Mouse (Mus musculus) intestine, embryonic 16.5 days (tissue): ENCODE results near the gene Stk32b. TPM values are rescaled to one million over a fixed set of nuclear protein-coding genes. Genes with fewer than 3 reads are reported as not detected.

Source experiments
- ATAC-seq: fragments of 200-750 bp; cut with Nextera tagmentation; 2 replicates; pipeline ENCODE4 v1.8.0; 2017; ENCODE audit warnings: moderate TSS enrichment, moderate library complexity
- H3K27ac ChIP-seq: fragments of 300-500 bp; sonication (generic); 2 replicates; pipeline ENCODE4 v1.5.1; 2014; ENCODE audit warnings: mild to moderate bottlenecking, low read length
- H3K27me3 ChIP-seq: fragments of 300-500 bp; sonication (generic); replicated peaks from 2 replicates; pipeline ENCODE4 v1.6.1; 2014; ENCODE audit warnings: low read length, control low read depth, mixed read lengths; ENCODE audit not compliant: control insufficient read depth, insufficient read depth
- H3K36me3 ChIP-seq: fragments of 300-500 bp; sonication (generic); 2 replicates; pipeline ENCODE4 v1.6.1; 2014; ENCODE audit warnings: low read length, control low read depth; ENCODE audit not compliant: control insufficient read depth, insufficient read depth
- H3K4me1 ChIP-seq: fragments of 300-500 bp; sonication (generic); 2 replicates; pipeline ENCODE4 v1.6.1; 2014; ENCODE audit warnings: low read length, control low read depth, mixed read lengths; ENCODE audit not compliant: control insufficient read depth, insufficient read depth
- H3K4me2 ChIP-seq: fragments of 300-500 bp; sonication (generic); 2 replicates; pipeline ENCODE4 v1.6.1; 2014; ENCODE audit warnings: low read depth, low read length, control low read depth
- H3K4me3 ChIP-seq: fragments of 300-500 bp; sonication (generic); 2 replicates; pipeline ENCODE4 v1.5.1; 2014; ENCODE audit warnings: mild to moderate bottlenecking, low read length
- H3K9ac ChIP-seq: fragments of 300-500 bp; sonication (generic); 2 replicates; pipeline ENCODE4 v1.6.1; 2014; ENCODE audit warnings: low read depth, low read length
- H3K9me3 ChIP-seq: fragments of 300-500 bp; sonication (generic); 2 replicates; pipeline ENCODE4 v1.6.1; 2016; ENCODE audit warnings: low read length, control low read depth; ENCODE audit not compliant: control insufficient read depth
- WGBS: fragments of 180-500 bp; shearing (Covaris S2); extraction: QIAGEN DNeasy Blood & Tissue Kit; methylation state at CpG from one replicate; pipeline ENCODE4 v1.1.7; 2014; 5-methylcytosine and 5-hydroxymethylcytosine counted together
- polyA plus RNA-seq: library from polyadenylated mRNA; unstranded; fragments of >200 nt; fragmentation: Nextera tagmentation; extraction: Ambion mirVana; gene quantifications from 2 replicates; pipeline ENCODE4 v1.2.1, GENCODE M21; 2015

Gene Stk32b
- polyA plus RNA-seq, 1 experiment from 2014 or later = 0.37 TPM

DNA sequence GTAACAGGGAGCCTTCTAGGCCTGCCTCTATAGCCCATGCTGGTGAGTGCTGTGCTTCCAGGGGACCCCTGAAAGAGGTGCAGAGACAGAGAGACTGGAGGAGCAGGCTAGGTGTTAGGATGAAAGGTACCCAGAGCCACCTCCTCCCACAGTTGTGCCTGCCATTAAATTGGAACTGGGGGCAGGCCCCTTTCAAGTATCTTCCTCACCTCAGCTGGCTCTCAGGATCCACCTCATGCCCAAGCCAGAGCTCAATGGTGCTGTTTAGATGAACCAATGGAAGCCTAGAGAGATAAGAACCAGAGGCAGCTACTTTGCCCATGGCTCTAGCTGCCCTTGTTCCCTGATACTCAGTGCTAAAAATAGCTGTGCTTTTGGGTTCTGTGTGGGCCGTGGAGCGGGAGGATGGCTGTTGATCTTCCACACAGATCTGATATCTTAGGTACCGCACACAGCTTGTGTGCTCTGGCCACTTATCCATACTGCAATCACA lies 221.9 kb downstream of the Stk32b start:
- Histone ChIP-seq H3K4me3 (no peak overlapping the region), H3K4me2 (no peak overlapping the region), H3K9ac (no peak overlapping the region), H3K4me1 (no peaks in the 10 kb centered on the region), H3K27me3 (no peaks in the 10 kb centered on the region), H3K9me3 (no peaks in the 10 kb centered on the region; the same call in 1 of the 2 replicates), H3K36me3 (no peaks in the 10 kb centered on the region), H3K27ac (no peak overlapping the region)
- 80% methylated on average over 3 of the region's 3 CpGs for WGBS
- ATAC-seq = no peak

DNA sequence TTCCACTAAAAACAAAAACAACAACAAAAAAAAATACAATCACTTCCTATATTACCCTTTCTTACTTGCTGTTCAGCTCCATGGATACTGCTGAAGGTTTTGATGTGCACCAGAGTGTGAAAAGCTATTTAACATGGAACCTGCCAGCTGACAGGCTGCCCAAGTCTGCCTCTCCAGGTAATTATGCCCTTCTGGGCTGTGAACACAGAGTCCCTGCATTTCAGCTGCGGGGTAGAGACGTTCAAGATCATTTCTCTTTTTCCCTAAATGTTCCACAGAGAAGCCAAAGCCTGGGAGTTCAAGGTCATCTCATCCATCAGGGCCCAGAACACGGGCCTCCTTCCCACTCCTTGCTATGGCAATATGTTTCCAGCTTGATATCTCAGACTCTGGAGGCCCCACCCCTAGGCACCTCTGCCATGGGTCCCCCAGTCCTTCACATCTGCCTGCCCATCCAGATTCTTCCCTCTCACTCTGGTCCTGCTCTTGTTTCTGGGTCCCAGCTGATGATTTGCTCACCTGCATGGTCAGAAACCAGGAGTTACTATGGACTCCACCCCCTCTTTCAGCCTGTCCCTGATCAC lies 244.9 kb downstream of the Stk32b start:
- H3K27ac ChIP-seq = no peak overlapping the region
- H3K36me3 ChIP-seq = no peaks in the 10 kb centered on the region
- H3K9me3 ChIP-seq = no peaks in the 10 kb centered on the region
- no peak for ATAC-seq
- no peaks in the 10 kb centered on the region for H3K4me1 ChIP-seq
- H3K4me3 ChIP-seq = no peak overlapping the region
- H3K4me2 ChIP-seq = no peak overlapping the region
- no peak overlapping the region for H3K9ac ChIP-seq
- H3K27me3 ChIP-seq = no peaks in the 10 kb centered on the region
- 64% methylated on average over 3 of the region's 3 CpGs for WGBS

DNA sequence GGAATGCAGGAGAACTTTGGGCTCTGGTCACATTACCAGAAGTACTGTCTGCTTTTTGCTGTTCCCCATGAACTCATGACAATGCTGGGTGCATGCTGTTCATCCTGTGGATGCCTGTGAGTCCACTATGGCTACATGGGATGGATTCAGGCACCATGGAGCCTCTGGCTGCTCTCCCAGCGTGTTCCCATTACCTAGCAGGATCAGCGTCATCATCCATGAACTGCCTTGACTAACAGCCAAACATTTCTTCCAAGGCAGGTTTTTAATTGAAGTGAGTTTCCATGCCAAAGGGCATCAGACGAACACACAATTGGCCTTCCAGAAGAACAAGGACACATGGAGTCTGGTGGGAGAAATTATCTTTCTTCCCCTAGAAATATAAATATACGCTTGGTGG lies 245.4 kb downstream of the Stk32b start:
- H3K36me3 ChIP-seq = no peaks in the 10 kb centered on the region
- H3K9me3 ChIP-seq = no peaks in the 10 kb centered on the region
- 86% methylated on average over 4 of the region's 4 CpGs for WGBS
- H3K4me2 ChIP-seq = no peak overlapping the region
- H3K4me3 ChIP-seq = no peak overlapping the region
- H3K27ac ChIP-seq = no peak overlapping the region
- no peak for ATAC-seq
- no peaks in the 10 kb centered on the region for H3K4me1 ChIP-seq
- no peak overlapping the region for H3K9ac ChIP-seq
- H3K27me3 ChIP-seq = no peaks in the 10 kb centered on the region

DNA sequence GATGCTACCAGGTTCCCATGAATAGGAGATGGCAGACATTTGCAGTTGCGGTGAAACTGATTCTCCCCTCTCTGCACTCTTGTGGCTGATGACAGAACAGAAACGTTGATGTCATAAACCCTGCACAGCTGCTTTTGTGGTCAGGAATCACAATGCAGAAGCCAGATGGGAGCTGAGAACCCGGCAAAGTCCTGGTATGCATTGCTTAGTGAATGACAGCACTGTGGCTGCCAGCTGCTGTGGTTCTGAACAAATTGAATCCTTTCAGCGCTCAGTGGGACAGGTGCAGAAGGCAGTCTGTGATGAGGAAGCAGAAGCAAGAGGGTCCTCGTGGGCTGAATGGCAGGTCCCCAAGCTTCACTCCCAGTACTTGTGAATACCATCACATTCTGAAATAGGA lies 247.9 kb downstream of the Stk32b start:
- Histone ChIP-seq H3K36me3 (no peaks in the 10 kb centered on the region), H3K4me1 (no peaks in the 10 kb centered on the region), H3K9ac (no peak overlapping the region), H3K4me2 (no peak overlapping the region), H3K27me3 (no peaks in the 10 kb centered on the region), H3K9me3 (no peaks in the 10 kb centered on the region), H3K4me3 (no peak overlapping the region), H3K27ac (no peak overlapping the region)
- WGBS = 73% methylated on average over 5 of the region's 5 CpGs
- ATAC-seq = no peak

DNA sequence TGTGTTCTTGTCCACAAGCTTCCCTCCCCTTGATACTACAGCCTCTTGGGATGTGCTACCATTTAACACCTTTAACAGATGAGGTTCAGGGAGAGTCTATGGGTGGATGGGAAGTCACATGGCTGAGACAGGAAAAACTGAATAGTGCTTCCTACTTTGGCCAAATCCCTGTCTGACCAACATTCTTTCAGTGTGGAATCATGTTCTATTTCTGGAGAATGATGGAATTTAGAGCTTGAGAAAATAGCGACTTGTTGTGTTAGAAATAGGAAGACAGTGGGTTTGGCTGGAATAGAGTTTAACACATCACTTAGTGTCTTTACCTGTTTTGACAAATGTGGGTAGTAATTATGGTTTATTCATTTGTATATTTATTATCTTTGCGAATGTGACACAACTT lies 249.3 kb downstream of the Stk32b start:
- H3K9ac ChIP-seq = no peak overlapping the region
- WGBS = 71% methylated on average over 2 of the region's 2 CpGs
- no peaks in the 10 kb centered on the region for H3K4me1 ChIP-seq
- H3K4me3 ChIP-seq = no peak overlapping the region
- ATAC-seq = no peak
- H3K4me2 ChIP-seq = no peak overlapping the region
- no peak overlapping the region for H3K27ac ChIP-seq
- H3K9me3 ChIP-seq = no peaks in the 10 kb centered on the region
- H3K27me3 ChIP-seq = no peaks in the 10 kb centered on the region
- H3K36me3 ChIP-seq = no peaks in the 10 kb centered on the region

DNA sequence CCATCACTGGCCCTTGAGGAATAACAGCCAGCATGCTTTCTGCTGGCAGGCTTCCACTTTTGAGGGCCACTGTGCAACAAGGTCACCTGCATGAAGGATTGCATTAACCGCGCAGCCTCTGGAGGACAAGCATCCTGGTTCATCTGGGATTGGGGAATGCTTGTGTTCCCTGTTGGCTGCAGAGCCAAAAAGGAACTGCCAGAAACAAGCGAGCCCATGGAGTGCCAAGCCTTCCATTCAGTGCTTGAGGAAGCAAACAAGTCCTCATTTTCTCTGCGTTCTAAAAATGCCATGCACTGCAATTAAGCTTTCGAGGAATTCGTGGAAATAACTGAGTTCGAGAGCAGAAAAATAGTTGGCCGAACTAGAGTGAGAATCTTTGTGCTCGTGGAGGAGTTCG lies 251.5 kb downstream of the Stk32b start:
- H3K27me3 ChIP-seq = no peaks in the 10 kb centered on the region
- no peak overlapping the region for H3K27ac ChIP-seq
- H3K9me3 ChIP-seq = no peaks in the 10 kb centered on the region
- no peak overlapping the region for H3K9ac ChIP-seq
- WGBS = 90% methylated on average over 10 of the region's 10 CpGs
- no peak overlapping the region for H3K4me3 ChIP-seq
- no peaks in the 10 kb centered on the region for H3K4me1 ChIP-seq
- H3K36me3 ChIP-seq = no peaks in the 10 kb centered on the region
- no peak overlapping the region for H3K4me2 ChIP-seq
- no peak for ATAC-seq

DNA sequence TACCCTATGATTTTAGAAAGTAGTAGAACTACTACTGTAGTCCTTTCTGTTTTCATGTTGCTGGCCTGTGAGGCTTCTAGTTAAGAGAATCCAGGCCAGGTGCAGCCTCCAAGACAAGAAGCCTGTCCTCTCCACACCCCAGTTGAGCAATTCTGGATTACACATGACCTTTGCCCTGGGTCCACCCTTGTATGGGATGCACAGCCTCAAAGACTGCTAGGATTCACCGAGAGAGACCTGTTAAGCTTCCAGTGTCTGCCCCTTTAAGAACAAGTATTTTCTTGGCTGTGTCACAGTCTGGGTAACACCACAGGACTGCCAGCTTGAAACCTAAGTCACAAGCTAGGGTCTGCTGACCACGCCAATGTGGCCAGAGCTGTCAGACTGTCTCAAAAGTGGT lies 258.7 kb downstream of the Stk32b start:
- peak; percentile 78 for ATAC-seq
- no peak overlapping the region for H3K4me2 ChIP-seq
- no peak overlapping the region for H3K4me3 ChIP-seq
- H3K9me3 ChIP-seq = no peaks in the 10 kb centered on the region
- H3K27me3 ChIP-seq = no peaks in the 10 kb centered on the region
- 0 out of 2 replicates have a peak, but pooled peaks cover 2% of the 10 kb centered on the region for H3K4me1 ChIP-seq
- no peak overlapping the region for H3K27ac ChIP-seq
- H3K36me3 ChIP-seq = no peaks in the 10 kb centered on the region
- H3K9ac ChIP-seq = no peak overlapping the region
- WGBS = 62% methylated on average over 2 of the region's 2 CpGs

DNA sequence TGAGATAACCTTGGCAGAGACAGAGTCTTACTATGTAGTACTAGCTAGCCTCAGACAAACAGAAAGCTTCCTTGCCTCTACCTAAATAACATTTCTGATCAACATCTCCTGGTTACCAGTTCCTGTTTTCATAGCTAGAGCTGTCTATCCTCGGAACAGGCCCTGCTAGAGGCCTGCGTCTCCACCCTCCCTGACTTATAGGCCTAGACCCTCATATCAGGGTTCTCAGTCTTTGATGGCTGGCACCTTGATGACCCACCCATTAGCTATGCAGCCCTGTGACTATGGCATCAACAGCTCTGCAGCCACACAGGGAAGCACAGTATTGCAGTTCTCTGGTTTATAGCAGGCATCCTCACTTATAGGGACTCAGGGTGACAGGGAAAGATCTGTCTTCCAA lies 259.1 kb downstream of the Stk32b start:
- Histone ChIP-seq H3K4me2 (no peak overlapping the region), H3K4me3 (no peak overlapping the region), H3K4me1 (0 out of 2 replicates have a peak, but pooled peaks cover 2% of the 10 kb centered on the region), H3K9ac (no peak overlapping the region), H3K27me3 (no peaks in the 10 kb centered on the region), H3K9me3 (no peaks in the 10 kb centered on the region), H3K36me3 (no peaks in the 10 kb centered on the region), H3K27ac (no peak overlapping the region)
- ATAC-seq = no peak; the same call in 1 of the 2 replicates
- WGBS = 88% methylated on average over 2 of the region's 2 CpGs

DNA sequence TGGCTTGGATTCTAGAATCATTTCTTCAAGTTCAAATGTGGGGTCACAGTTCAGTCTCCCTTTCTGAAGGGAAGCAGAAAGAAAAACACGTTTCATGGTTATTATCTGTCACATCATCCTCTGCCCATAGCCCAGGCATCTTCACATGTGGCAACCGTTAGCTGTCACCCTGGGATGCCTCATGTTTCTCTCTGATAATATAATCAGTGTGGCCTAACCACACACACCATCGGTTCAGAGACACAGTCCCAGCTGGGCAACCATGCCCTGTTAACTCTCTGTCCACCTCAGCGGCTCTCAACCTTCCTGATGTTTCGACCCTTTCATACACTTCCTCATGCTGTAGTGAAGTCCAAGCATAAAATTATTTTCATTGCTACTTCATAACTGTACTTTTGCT lies 259.8 kb downstream of the Stk32b start:
- H3K27me3 ChIP-seq = no peaks in the 10 kb centered on the region
- 0 out of 2 replicates have a peak, but pooled peaks cover 2% of the 10 kb centered on the region for H3K4me1 ChIP-seq
- no peak overlapping the region for H3K4me3 ChIP-seq
- H3K27ac ChIP-seq = no peak overlapping the region
- no peak for ATAC-seq
- no peaks in the 10 kb centered on the region for H3K36me3 ChIP-seq
- no peak overlapping the region for H3K4me2 ChIP-seq
- 78% methylated on average over 5 of the region's 5 CpGs for WGBS
- no peak overlapping the region for H3K9ac ChIP-seq
- H3K9me3 ChIP-seq = no peaks in the 10 kb centered on the region

DNA sequence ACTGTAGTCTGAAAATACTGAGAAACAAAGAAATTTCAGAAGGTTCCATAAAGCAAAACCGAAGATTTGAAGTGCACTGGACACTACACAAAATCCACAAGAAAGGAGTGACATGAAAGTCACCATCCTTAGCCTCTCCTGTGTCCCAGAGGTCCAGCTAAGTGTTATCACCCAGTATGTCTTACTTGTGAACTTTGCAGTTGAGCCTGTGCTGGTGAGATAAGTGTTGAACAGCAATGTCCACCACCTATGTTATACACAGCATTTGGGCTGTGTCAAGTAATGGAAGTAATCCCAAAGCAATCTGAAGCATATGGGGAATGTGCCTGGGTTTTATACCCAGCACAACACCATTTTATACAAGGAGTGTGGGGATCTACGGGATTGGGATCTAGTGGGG lies 260.4 kb downstream of the Stk32b start:
- Histone ChIP-seq H3K27ac (no peak overlapping the region), H3K9ac (no peak overlapping the region), H3K4me2 (no peak overlapping the region), H3K27me3 (no peaks in the 10 kb centered on the region), H3K9me3 (no peaks in the 10 kb centered on the region), H3K4me1 (0 out of 2 replicates have a peak, but pooled peaks cover 2% of the 10 kb centered on the region), H3K36me3 (no peaks in the 10 kb centered on the region), H3K4me3 (no peak overlapping the region)
- ATAC-seq = no peak
- WGBS = 75% methylated on average over 2 of the region's 2 CpGs
